Mouse (Mus musculus): ENCODE data around the gene Pkdrej. TPM values are rescaled to one million over a fixed set of nuclear protein-coding genes. Genes with fewer than 3 reads are reported as not detected.

Pkdrej gene
- polyA plus RNA-seq (2017; shearing (Covaris generic)) = not detected

GRCm38 (mm10) chr15:85821203-85822010, at the start of gene Pkdrej:
Pkdrej (minus strand) TSS chr15:85821734.

GRCm38 (mm10) chr15:85859490-85860031, 38.0 kb upstream of the Pkdrej start, which contains the start of gene Gtse1:
Gtse1 (plus strand) TSS chr15:85859745.

DNA sequence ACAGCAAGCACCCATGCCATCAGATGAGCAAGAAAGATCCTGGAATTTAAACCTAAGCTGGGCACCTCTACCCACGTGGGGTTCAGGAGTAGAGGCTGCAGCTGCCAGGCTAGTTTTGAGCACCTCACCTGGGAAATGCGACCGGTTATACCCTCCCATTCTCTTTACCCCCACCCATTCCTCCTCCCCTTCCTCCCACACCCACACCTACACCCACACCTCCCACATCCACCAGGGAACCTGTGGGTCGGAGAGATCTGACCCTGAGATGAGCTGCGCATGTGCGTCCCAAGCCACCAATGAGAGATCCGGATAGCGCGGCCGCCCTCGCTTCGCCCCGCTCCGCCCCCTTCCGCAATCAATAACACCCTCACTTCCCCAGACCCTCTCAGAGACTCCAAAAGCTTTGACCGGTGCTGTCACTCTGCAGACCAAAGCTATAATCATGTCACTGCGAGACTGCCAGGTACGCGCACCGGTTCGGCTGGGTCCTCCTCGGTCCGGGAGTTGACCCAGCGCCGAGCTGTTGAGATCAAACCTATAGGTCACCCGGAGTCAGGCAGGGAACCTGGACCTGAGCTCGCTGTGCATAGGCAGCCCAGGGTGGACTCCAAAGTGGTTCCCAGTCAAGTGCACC, 10.5 kb upstream of the Pkdrej start, which contains the start of gene Ttc38:
Gene Ttc38 (plus strand): TSS at position 353 of the 637 bp plus-strand sequence.

DNA sequence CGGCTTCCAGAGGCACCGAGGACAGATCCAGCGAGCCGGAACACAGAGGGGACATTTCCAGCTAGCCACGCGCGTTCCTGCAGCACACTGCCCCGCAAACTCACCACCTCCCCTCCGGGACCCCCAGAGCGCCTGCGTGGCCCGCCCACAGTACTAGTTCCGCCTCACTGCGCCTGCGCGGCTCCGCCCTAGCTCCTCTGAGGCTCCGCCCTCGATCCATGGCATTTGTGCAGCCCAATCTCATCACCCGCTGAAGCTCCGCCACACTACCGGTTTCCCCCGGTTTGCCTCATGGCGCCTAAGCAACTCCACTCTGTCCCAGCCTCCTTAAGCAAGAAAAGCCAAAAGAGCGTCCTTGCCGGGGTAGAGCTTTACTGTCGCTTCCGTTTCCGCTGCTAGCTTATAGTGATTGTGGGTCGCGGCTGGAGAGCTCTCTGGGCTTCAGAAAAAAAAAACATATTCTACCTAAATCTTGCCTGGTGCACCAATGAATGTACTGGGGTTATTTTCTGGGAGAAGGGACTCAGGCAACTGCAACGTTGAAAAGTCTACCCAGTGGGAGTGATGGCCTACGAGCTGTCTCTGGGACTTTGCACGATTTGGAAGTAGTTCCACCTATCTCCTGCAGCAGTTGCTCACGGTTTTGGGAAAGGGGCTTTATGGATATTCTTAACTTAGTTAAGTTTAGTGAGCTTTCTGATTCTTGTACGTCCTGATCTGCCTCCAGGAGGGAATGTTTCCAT, 9.8 kb downstream of the Pkdrej start, which contains the start of gene Cdpf1:
Gene Cdpf1 (minus strand): TSS at position 163 of the 743 bp plus-strand sequence.

Other genes starting within 250 kb of the Pkdrej start
- not detected for gene Wnt7b, start 239.3 kb downstream of the Pkdrej start, polyA plus RNA-seq (2017; shearing (Covaris generic))
- not detected for gene Ppara, start 86.8 kb downstream of the Pkdrej start, polyA plus RNA-seq (2017; shearing (Covaris generic))
- 28.5 TPM for gene Cdpf1, start 10.0 kb downstream of the Pkdrej start, polyA plus RNA-seq (2017; shearing (Covaris generic))
- gene Ttc38, start 10.6 kb upstream of the Pkdrej start, polyA plus RNA-seq (2017; shearing (Covaris generic)) = 15.7 TPM
- gene Gtse1, start 38.0 kb upstream of the Pkdrej start, polyA plus RNA-seq (2017; shearing (Covaris generic)) = 0.77 TPM
- 36.0 TPM for gene Trmu, start 57.6 kb upstream of the Pkdrej start, polyA plus RNA-seq (2017; shearing (Covaris generic))
- 6.5 TPM for gene Celsr1, start 212.0 kb upstream of the Pkdrej start, polyA plus RNA-seq (2017; shearing (Covaris generic))
- gene Gramd4, start 236.0 kb upstream of the Pkdrej start, polyA plus RNA-seq (2017; shearing (Covaris generic)) = 169 TPM

Data from naive thymus-derived CD4-positive, alpha-beta T cell, adult 5 months (primary cell).